Mouse (Mus musculus) stomach, postnatal 0 days (tissue): ENCODE data around the gene Ddc. TPM values are rescaled to one million over a fixed set of nuclear protein-coding genes. Genes with fewer than 3 reads are reported as not detected.

Experiments
- ATAC-seq: fragments of 200-750 bp; cut with Nextera tagmentation; 2 replicates; pipeline ENCODE4 v1.8.0; 2017; ENCODE audit not compliant: low FRiP score, low TSS enrichment
- DNase-seq: peaks from one replicate; pipeline ENCODE4 v3.0.0-alpha.2; 2016; ENCODE audit warnings: low spot score
- H3K27ac ChIP-seq: fragments of 300-500 bp; sonication (generic); replicated peaks from 2 replicates; pipeline ENCODE4 v1.5.1; 2014; ENCODE audit warnings: mild to moderate bottlenecking, control low read depth
- H3K27me3 ChIP-seq: fragments of 300-500 bp; sonication (generic); 2 replicates; pipeline ENCODE4 v1.6.1; 2014; ENCODE audit warnings: low read length; ENCODE audit not compliant: control insufficient read depth, insufficient read depth
- H3K36me3 ChIP-seq: fragments of 300-500 bp; sonication (generic); 2 replicates; pipeline ENCODE4 v1.6.1; 2014; ENCODE audit warnings: low read length, mixed read lengths; ENCODE audit not compliant: control insufficient read depth, insufficient read depth
- H3K4me1 ChIP-seq: fragments of 300-500 bp; sonication (generic); replicated peaks from 2 replicates; pipeline ENCODE4 v1.6.1; 2014; ENCODE audit warnings: antibody characterized with exemption; ENCODE audit not compliant: control insufficient read depth, insufficient read depth
- H3K4me2 ChIP-seq: fragments of 300-500 bp; sonication (generic); replicated peaks from 2 replicates; pipeline ENCODE4 v1.6.1; 2014; ENCODE audit warnings: low read depth, mild to moderate bottlenecking, control low read depth, moderate library complexity
- H3K4me3 ChIP-seq: fragments of 300-500 bp; sonication (generic); 2 replicates; pipeline ENCODE4 v1.5.1; 2014; ENCODE audit warnings: low read depth, low read length, control low read depth
- H3K9ac ChIP-seq: fragments of 300-500 bp; sonication (generic); 2 replicates; pipeline ENCODE4 v1.6.1; 2014; ENCODE audit warnings: mild to moderate bottlenecking, low read length, control low read depth, mixed read lengths
- H3K9me3 ChIP-seq: fragments of 300-500 bp; sonication (generic); 2 replicates; pipeline ENCODE4 v1.6.1; 2016; ENCODE audit warnings: low read length; ENCODE audit not compliant: control insufficient read depth
- CTCF ChIP-seq: IDR thresholded peaks from 2 replicates; pipeline ENCODE4 v1.5.1; 2016; ENCODE audit warnings: antibody characterized with exemption, low read depth, mild to moderate bottlenecking, moderate library complexity
- EP300 ChIP-seq: optimal IDR thresholded peaks from 2 replicates; pipeline ENCODE3; 2016; ENCODE audit warnings: antibody characterized with exemption
- WGBS: fragments of 180-500 bp; shearing (Covaris S2); extraction: QIAGEN DNeasy Blood & Tissue Kit; methylation state at CpG from one replicate; pipeline ENCODE4 v1.1.7; 2014; 5-methylcytosine and 5-hydroxymethylcytosine counted together
- polyA plus RNA-seq: library from polyadenylated mRNA; unstranded; fragments of >200 nt; fragmentation: Nextera tagmentation; extraction: Ambion mirVana; gene quantifications from 2 replicates; pipeline ENCODE4 v1.2.1, GENCODE M21; 2015

Ddc gene
- polyA plus RNA-seq, 1 experiment from 2014 or later: 24.1 TPM

DNA sequence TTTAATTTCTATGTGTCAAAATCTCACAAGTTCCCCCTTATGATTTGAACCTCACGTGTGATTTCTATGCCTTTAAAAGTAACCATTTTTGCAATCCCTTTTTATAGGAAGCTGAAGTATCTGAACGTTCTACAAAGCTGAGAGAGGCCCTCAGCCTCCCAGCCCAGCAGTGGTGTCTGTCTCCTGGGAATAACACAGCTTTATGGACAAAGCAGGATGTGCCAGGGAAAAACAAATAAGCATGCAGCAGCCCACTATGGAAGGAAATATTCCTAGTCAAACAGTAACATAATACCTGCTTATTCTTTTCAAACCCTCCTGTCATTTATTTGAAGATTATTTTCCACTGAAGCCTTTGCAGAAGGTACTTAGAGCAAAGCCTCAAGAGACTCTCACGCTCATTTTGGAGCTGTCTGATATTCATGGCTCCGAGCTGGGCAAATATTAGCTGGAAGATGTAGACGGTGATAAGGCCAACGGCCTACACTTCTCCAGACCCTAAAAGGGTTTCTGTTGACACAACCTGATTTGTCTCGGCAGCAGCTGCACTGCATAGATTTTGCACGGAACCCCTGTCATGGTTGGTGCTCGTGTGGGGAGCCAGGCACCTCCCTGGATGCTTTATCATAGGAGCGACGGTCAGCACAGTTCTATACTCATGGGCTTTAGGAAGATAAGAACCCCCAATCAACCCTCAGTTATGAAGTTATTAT, 13.3 kb downstream of the Ddc start:
- ATAC-seq (no peak), DNase-seq (no peak)
- Histone ChIP-seq H3K9ac (no peak overlapping the region), H3K4me1 (no peaks in the 10 kb centered on the region), H3K4me3 (no peak overlapping the region), H3K4me2 (no peak overlapping the region), H3K9me3 (no peaks in the 10 kb centered on the region), H3K27me3 (no peaks in the 10 kb centered on the region), H3K27ac (no peak overlapping the region), H3K36me3 (no peaks in the 10 kb centered on the region)
- 28% methylated on average over 11 of the region's 11 CpGs for WGBS
- TF ChIP-seq CTCF (no peak), EP300 (no peak)

DNA sequence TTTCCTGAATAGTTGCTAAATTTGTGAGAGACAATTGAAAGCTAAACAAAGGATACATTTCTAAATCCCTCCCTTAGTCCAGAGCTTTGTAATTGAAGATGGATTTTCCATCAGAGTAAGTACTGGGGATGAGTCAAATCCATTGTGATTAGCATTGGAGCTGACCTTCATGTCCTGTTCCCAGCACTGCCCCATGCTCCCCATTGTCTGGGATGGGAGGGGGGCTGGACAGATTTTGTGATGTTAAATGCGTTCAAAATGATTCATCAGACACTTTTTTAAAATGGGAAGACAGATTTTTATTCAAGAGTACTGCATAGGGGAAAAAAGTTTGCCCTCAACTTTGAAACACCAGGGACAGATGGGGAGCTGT, 16.2 kb downstream of the Ddc start:
- H3K4me2 ChIP-seq: no peak overlapping the region
- ATAC-seq: no peak
- H3K4me3 ChIP-seq: no peak overlapping the region
- WGBS: 40% methylated on average over 1 of the region's 1 CpGs
- DNase-seq: no peak
- H3K36me3 ChIP-seq: no peaks in the 10 kb centered on the region
- H3K4me1 ChIP-seq: 0 out of 2 replicates have a peak, but pooled peaks cover 2% of the 10 kb centered on the region
- no peak for TF ChIP-seq EP300
- no peak for TF ChIP-seq CTCF
- no peak overlapping the region for H3K9ac ChIP-seq
- no peak overlapping the region; the same call in 1 of the 2 replicates for H3K27ac ChIP-seq
- no peaks in the 10 kb centered on the region for H3K27me3 ChIP-seq
- no peaks in the 10 kb centered on the region for H3K9me3 ChIP-seq

DNA sequence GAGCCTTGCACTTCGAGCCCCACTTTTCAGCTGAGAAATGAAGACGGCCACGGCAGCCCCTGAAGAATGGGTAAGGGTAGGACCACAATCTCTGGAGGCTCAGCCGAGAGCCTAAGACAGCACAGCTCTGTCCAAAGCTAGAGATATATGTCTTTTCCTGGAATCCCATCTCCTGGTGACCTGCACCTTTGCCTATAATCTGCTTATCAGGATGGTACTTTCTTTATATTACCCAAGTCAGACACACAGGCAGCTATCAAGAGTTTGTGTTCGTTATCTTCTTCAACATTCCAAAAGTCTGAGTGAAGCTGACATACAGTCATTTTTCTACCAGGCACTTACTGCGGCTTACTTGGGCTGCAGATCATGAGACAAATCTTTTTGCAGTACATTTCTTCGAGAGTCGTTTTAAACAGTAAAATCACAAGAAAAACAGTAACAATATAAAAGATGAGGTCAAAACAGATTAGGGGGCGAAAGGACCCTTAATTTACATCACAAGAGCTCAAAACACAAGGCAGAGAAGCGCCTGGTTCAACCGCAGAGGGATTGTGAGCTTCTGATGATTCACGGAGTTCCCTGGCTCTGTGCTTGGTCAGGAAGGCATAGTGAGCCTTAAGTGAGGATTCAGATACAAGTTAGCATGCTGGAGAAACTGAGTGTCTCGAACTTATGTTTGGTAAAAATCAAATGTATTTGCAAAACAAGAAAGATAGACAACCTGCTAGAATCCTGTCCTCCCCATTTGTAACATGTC, 16.7 kb downstream of the Ddc start:
- Histone ChIP-seq H3K4me3 (no peak overlapping the region), H3K4me2 (no peak overlapping the region), H3K9me3 (no peaks in the 10 kb centered on the region), H3K36me3 (no peaks in the 10 kb centered on the region), H3K27ac (no peak overlapping the region), H3K9ac (no peak overlapping the region), H3K27me3 (no peaks in the 10 kb centered on the region), H3K4me1 (0 out of 2 replicates have a peak, but pooled peaks cover 2% of the 10 kb centered on the region)
- WGBS: 49% methylated on average over 13 of the region's 13 CpGs
- no peak for TF ChIP-seq EP300
- TF ChIP-seq CTCF: no peak
- DNase-seq: no peak
- no peak for ATAC-seq

DNA sequence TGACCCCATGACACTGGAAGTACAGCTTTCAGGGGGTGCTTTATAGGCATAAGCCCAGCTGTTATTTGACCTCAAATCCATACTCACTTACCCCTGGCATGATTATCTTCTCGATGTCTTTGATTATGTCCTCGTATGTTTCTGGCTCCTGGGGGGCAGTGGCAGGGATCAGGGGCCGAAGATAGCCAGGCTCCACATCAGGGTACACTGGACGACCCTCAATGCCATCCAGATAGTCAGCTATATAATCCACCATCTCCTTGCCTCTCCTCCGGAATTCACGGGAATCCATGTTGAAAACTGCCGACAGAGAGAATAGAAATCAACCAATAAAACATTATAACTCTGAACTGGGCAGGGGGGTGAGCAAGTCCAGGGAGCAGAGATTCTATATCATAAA, 17.6 kb downstream of the Ddc start:
- Histone ChIP-seq H3K27ac (peak overlapping the region; percentile 95), H3K4me2 (no peak overlapping the region), H3K9ac (no peak overlapping the region), H3K36me3 (no peaks in the 10 kb centered on the region), H3K9me3 (no peaks in the 10 kb centered on the region), H3K27me3 (no peaks in the 10 kb centered on the region), H3K4me3 (no peak overlapping the region), H3K4me1 (0 out of 2 replicates have a peak, but pooled peaks cover 2% of the 10 kb centered on the region)
- DNase-seq: no peak
- TF ChIP-seq CTCF (no peak), EP300 (no peak)
- WGBS: 80% methylated on average over 7 of the region's 7 CpGs
- ATAC-seq: no peak

DNA sequence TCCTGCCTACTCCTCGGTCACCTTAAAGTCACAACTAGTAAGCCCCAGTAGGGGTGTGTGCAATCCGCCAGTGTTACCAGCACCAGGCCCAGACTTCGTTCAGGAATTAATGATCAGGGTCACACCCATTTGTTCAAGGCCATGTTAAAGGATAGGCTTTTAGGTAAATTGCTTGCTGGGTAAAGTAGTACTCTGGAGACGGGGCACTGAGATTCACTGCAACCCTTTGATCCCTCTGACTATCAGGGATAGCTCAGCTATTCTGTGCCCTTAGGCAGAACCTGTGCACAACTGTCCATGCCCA, 18.3 kb downstream of the Ddc start:
- peak; percentile 19; the same call in 1 of the 2 replicates for ATAC-seq

More for the DNA sequence above, 18.3 kb downstream of the Ddc start:
- H3K27me3 ChIP-seq: no peaks in the 10 kb centered on the region
- H3K9me3 ChIP-seq: no peaks in the 10 kb centered on the region
- no peak for TF ChIP-seq EP300
- TF ChIP-seq CTCF: no peak
- no peak overlapping the region for H3K9ac ChIP-seq
- H3K4me1 ChIP-seq: 0 out of 2 replicates have a peak, but pooled peaks cover 2% of the 10 kb centered on the region
- no peak for DNase-seq
- H3K4me2 ChIP-seq: no peak overlapping the region
- H3K4me3 ChIP-seq: no peak overlapping the region
- H3K27ac ChIP-seq: peak overlapping the region; percentile 95
- H3K36me3 ChIP-seq: no peaks in the 10 kb centered on the region
- 41% methylated on average over 4 of the region's 4 CpGs for WGBS
